Mouse (Mus musculus) adrenal gland (tissue): ENCODE results near the gene Pfn3.

Source experiments
- intact Hi-C: fragments of 180-260 bp; cut with DNase I; formaldehyde crosslinking; loops from one replicate; pipeline ENCODE4 v1.15.1; 2025
- microRNA-seq, 2 experiments: library from miRNA; unstranded; fragments of <30 nt; microRNA quantifications; one replicate each; pipeline ENCODE4; 2019

The Pfn3 gene

DNA sequence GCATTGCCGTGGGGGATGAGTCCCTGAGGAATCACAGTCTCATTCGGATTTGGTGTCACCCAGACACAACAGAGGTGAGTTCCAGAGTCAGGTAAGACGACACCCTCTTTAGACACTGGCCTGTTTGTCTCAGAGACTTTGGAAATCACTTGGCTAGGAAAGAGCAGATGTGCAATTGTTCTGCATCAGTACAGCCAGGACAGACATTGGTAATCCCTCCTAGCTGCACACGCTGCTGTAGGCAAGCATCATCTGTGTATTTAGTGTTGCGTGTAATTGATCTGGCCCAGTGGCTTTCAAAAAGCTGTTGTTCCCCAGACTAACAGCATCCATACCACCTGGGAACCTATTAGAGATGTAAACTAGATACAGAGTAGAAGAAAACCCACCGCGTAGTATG, 11.8 kb downstream of the Pfn3 start:
- intact Hi-C loops = no loop called here

DNA sequence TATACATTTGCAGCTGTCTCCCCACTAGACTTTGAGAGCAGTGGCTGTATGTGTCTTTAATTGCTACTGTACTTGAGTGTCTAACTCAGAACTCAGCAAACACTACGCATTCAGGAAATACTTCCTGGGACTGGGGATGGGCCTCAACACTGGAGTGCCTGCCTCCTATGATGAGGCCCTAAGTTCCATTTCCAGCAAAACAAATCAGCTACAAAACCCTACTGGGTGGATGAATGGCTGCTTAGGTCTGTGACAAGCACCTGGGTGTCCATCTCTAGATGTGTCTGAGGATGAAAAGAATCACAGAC, 15.0 kb downstream of the Pfn3 start:
- intact Hi-C loops = no loop called here

DNA sequence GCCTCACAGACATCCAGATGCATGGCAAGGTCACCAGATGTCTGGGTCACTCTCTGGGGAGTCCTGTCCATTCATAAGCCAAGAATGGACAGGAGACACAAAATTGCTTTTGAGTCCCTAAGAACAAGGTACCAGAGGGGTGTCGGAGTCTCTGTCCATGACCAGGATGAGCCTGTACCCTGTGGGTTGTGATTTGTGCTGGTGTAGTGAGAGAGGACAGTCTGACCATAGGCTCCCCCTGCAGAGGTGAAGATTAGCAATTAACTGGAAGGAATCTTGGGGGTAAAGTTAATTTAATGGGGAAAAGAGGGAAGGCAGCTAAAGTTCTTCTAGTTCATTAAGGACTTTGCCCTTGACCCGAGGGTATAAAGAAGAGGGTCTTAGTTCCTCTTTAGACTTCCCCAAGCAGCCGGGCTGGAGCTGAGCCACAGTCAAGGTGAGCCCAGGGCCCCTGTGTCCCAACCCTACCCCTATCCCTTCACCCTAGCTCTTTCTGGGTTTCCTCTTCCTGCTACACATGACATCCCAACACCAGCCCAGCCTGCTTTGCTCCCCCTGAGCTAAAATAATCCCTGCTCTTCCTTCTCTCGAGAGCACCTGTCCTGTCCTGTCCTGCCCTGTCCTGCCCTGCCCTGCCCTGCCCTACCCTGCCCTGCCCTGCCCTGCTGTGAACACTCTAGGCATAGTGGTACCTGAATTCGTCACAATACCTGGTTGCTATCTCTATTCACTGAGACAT, 15.6 kb downstream of the Pfn3 start:
- intact Hi-C loops = no loop called here

DNA sequence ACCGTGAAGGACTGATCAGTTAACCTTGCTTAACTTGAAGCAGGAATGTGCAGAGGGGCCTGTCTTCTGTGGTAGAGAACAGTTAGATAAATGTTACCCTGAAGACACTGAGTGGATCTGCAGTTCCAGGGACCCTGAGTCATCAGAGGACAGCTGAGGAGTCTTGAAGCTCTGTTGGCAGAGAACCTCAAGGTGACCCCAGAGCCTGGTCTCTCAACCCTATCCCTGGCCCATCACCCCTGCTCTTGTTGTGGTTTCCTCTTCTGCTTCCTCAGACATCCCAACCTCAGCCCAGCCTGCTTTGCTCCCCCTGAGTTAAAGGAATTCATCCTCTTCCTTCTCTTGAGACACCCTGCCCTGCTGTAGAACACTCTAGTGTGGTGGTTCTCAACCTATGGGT, 16.9 kb downstream of the Pfn3 start, which contains the start of gene Slc34a1:
TSS of gene Slc34a1 (plus strand) at position 100 of the 400 bp plus-strand sequence.
- intact Hi-C loops = no loop called here

DNA sequence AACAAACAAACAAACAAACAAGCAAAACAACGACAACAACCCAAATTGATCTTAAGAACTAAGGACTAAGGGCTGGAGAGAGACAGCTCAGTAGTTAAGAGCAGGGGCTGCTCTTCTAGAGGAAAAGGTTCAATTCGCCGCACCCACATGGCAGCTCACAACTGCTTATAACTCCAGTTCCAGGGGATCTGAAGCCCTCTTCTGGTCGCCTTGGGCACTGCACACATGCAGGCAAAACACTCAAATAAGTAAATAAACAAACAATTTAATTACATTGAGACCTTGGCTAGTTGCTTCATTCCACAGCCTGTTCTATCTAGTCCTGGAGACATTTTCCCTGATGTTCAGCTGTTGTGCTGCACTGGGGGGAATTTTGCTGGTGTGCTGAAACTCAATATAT, 22.1 kb downstream of the Pfn3 start:
- intact Hi-C loops = no loop called here

DNA sequence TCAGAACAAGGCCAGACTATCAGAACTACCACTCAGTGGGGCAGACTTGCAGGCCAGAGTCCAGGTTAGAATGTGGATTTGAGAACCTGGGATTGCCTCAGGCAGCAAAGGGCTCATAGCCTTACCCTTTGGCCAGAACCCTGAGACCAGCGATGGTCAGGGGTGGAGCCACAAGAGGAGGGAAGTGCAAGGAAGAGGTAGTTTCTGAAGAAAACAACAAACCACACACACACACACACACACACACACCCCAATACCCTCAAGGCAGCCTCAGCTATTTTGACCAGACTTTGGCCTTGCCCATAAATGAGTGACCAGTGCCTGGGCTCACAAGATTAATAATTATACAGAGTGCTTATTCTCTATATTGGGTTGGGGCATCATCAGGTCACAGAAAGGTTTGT, 23.4 kb downstream of the Pfn3 start:
- intact Hi-C loops = no loop called here

DNA sequence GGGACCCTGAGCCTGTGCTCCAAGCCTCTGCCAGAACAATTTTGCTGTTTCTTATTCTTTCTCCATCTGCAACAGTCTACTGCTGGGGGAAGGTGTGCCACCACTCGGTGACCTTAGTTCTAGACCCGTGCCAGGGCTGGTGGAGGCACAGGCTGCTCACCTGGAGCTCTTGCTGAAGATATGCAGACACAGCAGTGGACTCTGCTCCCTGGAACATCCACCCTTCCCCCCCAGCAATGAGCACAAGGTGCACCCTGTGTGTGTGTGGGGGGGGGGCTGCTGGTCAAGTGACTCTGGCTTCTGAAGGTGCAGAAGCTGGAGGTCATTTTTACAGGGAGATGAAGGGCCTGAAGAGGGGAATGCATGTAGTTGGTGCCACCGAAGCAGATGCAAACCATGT, 24.4 kb downstream of the Pfn3 start:
- intact Hi-C loops = no loop called here

DNA sequence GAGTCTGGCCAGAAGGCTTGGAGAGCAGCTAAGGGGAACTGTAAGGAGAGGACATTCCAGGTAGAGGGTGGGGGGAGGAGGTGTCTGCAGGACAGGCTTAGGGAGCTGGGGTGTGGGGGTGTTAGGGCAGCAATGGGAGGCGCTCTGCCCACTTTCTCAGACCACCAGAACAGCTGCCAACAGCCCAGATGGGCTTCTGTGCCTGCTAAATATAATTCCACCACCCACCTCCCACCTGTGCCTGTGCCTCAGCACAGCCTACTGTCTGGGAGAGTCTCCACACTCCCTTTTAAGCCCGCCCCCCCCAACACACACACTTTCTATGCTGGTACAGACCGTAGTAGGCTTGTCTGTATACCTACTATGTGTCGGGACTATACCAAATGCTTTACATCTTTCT, 33.2 kb downstream of the Pfn3 start:
- intact Hi-C loops = no loop called here

DNA sequence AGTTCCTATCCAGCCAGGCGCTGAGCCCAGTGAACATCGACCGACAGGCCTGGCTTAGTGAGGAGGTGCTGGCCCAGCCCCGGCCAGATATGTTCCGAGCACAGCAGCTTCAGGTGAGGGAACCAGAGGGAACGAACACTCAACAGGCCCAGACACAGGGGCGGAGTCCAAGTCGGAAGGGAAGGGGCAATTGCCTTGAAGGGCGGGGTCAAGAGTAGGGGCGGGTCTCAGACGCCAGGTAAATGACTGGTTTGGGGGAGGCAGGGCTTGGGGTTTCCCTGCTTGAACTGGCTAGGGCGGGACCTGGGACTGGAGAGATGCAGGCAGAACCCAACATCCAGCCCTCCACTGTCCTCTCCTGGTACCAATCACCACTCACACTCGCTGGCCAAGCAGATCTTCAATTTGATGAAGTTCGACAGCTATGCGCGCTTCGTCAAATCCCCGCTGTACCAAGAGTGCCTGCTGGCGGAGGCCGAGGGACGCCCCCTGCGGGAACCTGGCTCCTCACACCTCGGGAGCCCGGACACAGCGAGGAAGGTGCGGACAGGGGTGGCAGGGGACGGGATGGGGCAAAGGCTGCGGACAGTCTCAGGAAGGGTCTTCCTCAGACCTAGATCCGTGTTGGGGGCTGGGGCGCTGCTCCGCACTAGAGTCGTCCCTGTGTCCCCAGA, 36.0 kb downstream of the Pfn3 start:
- intact Hi-C loops = loop anchor here (5.0 kb wide), 1 partner anchor 42 kb away; no protein-coding TSS in a partner anchor

DNA sequence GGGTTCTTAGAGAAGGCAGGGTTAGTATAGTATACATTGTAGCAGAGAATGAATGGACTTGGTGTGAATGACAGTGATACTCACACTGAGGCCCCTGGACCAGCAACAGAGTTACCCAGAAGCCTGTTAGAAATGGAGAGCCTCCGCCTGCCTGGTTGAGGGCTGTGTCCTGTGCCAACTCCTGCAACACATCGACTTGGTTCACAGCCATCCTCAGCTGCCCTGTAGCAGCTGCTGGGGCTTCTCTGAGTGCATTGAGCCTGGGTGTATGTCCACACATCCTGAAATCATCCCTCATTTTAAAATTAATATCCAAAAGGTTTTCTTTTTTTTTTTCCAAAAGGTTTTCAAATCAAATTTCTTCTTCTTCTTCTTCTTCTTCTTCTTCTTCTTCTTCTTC, 39.2 kb downstream of the Pfn3 start:
- intact Hi-C loops = loop anchor here (5.0 kb wide), 1 partner anchor 39 kb away; no protein-coding TSS in a partner anchor

DNA sequence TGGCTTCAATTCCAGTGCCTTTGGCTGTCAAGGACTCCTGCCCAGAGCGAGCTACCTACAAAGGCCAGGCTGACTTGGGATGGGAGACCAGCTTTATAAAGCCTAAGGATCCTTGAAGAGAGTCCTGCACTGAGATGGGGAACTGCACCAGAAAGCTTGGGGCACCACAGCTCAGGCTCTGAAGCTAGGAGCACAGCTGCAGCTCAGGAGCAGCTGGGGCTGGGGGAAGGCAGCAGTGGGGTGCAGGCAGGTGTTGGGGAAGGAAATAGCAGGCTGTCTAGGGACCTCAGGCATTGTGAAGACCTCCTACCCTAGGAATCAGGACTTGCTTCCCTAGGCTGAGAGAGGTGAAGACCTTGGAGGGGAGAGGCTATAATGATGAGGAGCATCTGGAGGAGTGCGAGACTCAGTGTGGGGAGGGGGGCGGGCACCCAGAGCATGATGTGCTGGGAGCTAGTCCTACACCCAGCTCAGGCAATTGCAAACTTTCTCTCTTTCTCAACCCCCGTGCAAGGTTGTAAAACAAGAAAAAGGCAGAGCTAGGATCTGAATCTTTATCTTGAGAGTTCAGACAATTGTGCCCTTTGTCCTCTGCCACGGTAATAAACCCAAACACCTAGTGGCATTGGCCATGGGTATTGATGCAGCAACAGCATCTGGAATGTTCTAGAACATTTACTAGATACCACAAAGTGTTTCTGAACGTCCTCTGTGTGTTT, 40.7 kb downstream of the Pfn3 start:
- intact Hi-C loops = no loop called here

DNA sequence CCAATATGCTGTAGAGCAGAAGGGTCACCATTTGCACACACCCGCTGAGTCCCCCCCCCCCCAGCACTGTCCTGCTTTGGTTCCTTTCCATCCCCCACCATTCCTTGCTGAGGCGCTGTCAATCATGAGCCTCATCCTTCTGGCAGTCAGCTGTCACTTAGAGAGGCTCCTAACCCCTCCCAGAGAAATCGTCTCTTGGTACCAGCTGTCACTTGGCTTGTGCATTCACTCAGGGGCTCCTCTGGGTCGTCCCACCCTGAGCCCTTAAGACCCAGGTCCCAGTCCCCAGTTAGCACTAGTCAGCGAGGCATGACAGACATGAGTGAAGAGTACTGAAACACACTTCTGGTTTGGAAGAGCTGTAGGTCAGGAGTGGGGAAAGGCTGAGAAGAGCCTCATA, 43.3 kb downstream of the Pfn3 start:
- intact Hi-C loops = no loop called here

DNA sequence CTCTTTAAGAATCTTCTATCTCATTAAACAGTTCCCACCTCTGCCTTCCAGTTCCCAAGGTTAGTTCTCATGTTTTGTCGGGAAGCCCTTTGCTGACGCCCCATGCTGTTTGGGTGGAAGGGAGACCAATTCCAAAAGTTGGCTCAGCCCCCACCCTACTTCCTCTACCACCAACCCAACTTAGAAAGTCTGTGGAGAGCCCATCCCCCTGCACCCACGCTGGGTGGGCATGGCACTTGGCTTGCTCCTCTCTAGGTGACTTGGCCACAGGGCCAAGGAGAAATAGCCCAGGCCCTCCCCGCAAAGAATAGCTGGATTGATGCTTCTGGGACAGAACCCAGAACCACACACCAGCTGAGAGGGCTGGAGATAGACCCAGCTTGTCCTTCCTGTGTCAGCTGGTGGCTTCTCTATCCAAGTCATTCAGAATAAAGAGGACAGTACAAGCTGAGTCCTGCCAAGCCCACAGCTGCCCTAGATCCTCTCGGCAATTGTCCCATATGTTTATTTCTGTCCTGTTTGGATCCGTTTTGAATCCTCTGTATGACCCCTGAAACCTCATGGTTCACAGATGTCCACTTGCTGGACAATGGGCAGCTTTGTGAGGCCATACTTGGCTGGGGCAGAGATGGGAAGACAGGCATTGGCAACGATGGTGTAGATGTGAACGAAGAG, 43.9 kb downstream of the Pfn3 start:
- intact Hi-C loops = no loop called here

DNA sequence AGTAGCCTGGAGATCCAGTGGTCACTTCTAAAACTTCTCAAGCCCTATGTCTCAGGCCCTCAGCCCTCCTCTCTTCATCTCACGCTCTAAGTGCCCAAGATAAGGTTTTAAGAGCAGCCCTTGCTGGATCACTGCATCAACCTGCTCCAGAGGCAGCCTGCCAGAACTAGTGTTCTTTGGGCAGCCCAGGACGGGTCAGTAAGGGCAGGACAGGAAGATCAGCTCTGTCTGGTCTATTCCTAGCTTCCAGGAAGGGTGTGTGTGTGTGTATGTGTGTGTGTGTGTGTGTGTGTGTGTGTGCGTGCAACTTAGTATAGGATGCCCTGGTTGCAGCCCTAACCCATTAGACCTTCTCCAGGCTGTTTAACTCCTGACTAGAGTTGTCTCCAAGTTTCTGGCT, 44.8 kb downstream of the Pfn3 start:
- intact Hi-C loops = no loop called here

DNA sequence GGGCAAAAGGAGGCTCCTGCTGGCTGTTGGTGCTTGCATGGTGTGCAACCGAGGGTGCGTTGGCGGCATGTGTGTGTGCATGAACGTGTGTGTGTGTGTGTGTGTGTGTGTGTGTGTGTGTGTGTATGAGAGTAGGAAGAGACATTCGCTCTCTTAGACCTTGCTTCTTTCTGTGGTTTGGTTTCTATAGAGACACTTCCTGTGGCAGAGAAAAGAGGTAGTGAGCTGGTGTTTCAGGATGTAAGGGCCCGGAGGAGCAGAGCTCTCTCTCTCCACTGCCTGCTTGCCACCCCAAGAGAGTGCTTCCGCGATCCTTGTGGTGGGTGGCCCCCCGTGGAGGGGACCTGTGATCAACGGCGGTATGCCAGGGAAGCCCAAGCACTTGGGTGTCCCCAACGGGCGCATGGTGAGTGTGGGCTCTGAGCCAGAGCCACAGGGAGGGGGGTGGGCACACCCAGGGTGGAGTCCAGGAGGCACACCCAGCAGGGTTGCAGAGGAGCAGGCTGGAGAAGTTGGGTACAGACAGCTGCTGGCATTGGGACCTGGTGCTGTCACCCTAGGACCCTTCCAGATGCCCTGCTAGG, 45.4 kb downstream of the Pfn3 start, which contains the start of gene Rgs14:
TSS of gene Rgs14 (plus strand) at position 202 of the 584 bp plus-strand sequence.
- intact Hi-C loops = no loop called here

DNA sequence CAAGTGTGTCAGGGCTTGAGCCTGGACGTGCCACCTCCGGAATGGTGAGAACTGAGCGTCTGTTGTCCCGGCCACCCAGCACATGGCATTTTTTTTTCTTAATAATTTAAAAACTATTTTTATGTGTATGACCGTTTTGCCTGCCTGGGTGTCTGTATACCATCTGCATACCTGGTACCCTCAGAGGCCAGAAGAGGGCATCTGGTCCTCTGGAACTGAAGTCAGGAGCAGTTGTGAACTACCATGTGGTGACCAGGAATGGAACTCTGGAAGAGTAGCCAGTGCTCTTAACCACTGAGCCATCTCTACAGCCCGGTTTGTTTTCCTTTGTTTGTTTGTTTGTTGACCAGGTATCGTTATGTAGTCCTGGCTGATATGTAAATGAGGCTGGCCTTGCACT, 46.6 kb downstream of the Pfn3 start:
- intact Hi-C loops = no loop called here

Small RNAs within 50 kb of the gene (microRNA-seq; reads per million reads assigned to microRNA genes)
- 0.69 to 1.7 reads per million in 2 experiments for gene Mir6943
